Mouse (Mus musculus) olfactory bulb, adult 2 months (tissue): Measurements from ENCODE around the gene Tox4. TPM values are rescaled to one million over a fixed set of nuclear protein-coding genes. Genes with fewer than 3 reads are reported as not detected.
A peak's percentile ranks its signal among the peaks of the same experiment; 100 is the strongest.

Source experiments
- H3K27ac ChIP-seq: fragments of 200-500 bp; 2 replicates; pipeline ENCODE4 v1.5.1; 2012; ENCODE audit warnings: low read depth, low read length; ENCODE audit not compliant: insufficient read depth
- H3K4me1 ChIP-seq: fragments of 200-500 bp; 2 replicates; pipeline ENCODE4 v1.6.1; 2012; ENCODE audit warnings: low read length; ENCODE audit not compliant: control insufficient read depth, insufficient read depth
- H3K4me3 ChIP-seq: fragments of 200-500 bp; 2 replicates; pipeline ENCODE4 v1.5.1; 2012; ENCODE audit warnings: mild to moderate bottlenecking, low read depth, low read length, moderate library complexity; ENCODE audit not compliant: insufficient read depth
- CTCF ChIP-seq: fragments of 200-500 bp; IDR thresholded peaks from 2 replicates; pipeline ENCODE4 v1.5.1; 2012; ENCODE audit warnings: low read depth, mild to moderate bottlenecking, low read length, moderate library complexity; ENCODE audit not compliant: insufficient read depth
- POLR2A ChIP-seq: fragments of 200-500 bp; IDR thresholded peaks from 2 replicates; pipeline ENCODE4 v1.6.1; 2012; ENCODE audit warnings: mild to moderate bottlenecking, low read depth, low read length, moderate library complexity; ENCODE audit not compliant: insufficient read depth
- WGBS: fragments of 180-500 bp; shearing (Covaris S2); methylation state at CpG from one replicate; pipeline ENCODE4 v1.1.7; 2018; 5-methylcytosine and 5-hydroxymethylcytosine counted together
- polyA plus RNA-seq: library from polyadenylated mRNA; stranded (reverse); fragments of >200 nt; gene quantifications from 2 replicates; pipeline ENCODE4 v1.2.4, GENCODE M21; 2012; ENCODE audit warnings: low replicate concordance; ENCODE audit not compliant: missing spikeins, insufficient read depth, insufficient read length

The Tox4 gene
- polyA plus RNA-seq, 1 experiment = not detected

GRCm38 (mm10) chr14:52325890-52326289 is 46.9 kb downstream of the Tox4 start:
- peaks cover 8% of the 10 kb centered on the region for H3K4me1 ChIP-seq
- 18% methylated on average over 4 of the region's 4 CpGs for WGBS
- H3K4me3 ChIP-seq = no peak overlapping the region
- peak; percentile 23; the same call in 1 of the 2 replicates for TF ChIP-seq CTCF
- TF ChIP-seq POLR2A = no peak
- H3K27ac ChIP-seq = no peak overlapping the region

- peak overlapping the region; percentile 52; the same call in 1 of the 2 replicates for H3K4me3 ChIP-seq
- no peak for TF ChIP-seq POLR2A
- TF ChIP-seq CTCF = no peak
- peaks cover 8% of the 10 kb centered on the region for H3K4me1 ChIP-seq
- 0 out of 2 replicates have a peak overlapping the region, but pooled peaks have one; percentile 24 for H3K27ac ChIP-seq
- 3% methylated on average over 14 of the region's 14 CpGs for WGBS
These were observed 48.5 kb downstream of the Tox4 start for GRCm38 (mm10) chr14:52327375-52327901.

- TF ChIP-seq POLR2A (no peak), CTCF (no peak)
- H3K4me1 ChIP-seq = peaks cover 8% of the 10 kb centered on the region
- 0 out of 2 replicates have a peak within 1 kb of the TSS, but pooled peaks have one; percentile 24 for H3K27ac ChIP-seq
- peak within 1 kb of the TSS; percentile 52 for H3K4me3 ChIP-seq
- WGBS = 4% methylated on average over 26 of the region's 26 CpGs
These were observed 49.2 kb downstream of the Tox4 start, which contains the start of gene Sall2 for GRCm38 (mm10) chr14:52327910-52328812. TSS of gene Sall2 (minus strand) at chr14:52328762.

GRCm38 (mm10) chr14:52331069-52331750 is 52.3 kb downstream of the Tox4 start:
- TF ChIP-seq POLR2A = no peak
- no peak for TF ChIP-seq CTCF
- WGBS = 29% methylated on average over 4 of the region's 4 CpGs
- no peak overlapping the region for H3K27ac ChIP-seq
- no peak overlapping the region for H3K4me3 ChIP-seq
- peaks cover 8% of the 10 kb centered on the region for H3K4me1 ChIP-seq

GRCm38 (mm10) chr14:52332171-52332570 is 53.2 kb downstream of the Tox4 start:
- WGBS = 67% methylated on average over 1 of the region's 3 CpGs
- TF ChIP-seq CTCF (no peak), POLR2A (no peak)
- Histone ChIP-seq H3K4me1 (peaks cover 8% of the 10 kb centered on the region), H3K27ac (no peak overlapping the region), H3K4me3 (no peak overlapping the region)

GRCm38 (mm10) chr14:52338751-52339511 is 60.0 kb downstream of the Tox4 start:
- H3K27ac ChIP-seq = peak overlapping the region; percentile 82; the same call in 1 of the 2 replicates
- H3K4me3 ChIP-seq = peak overlapping the region; percentile 46
- H3K4me1 ChIP-seq = 0 out of 2 replicates have a peak, but pooled peaks cover 8% of the 10 kb centered on the region
- WGBS = 7% methylated on average over 21 of the region's 21 CpGs
- TF ChIP-seq CTCF = no peak
- no peak for TF ChIP-seq POLR2A

- peak overlapping the region; percentile 73; the same call in 1 of the 2 replicates for H3K27ac ChIP-seq
- TF ChIP-seq CTCF = no peak
- TF ChIP-seq POLR2A = no peak
- peak overlapping the region; percentile 46 for H3K4me3 ChIP-seq
- 51% methylated on average over 6 of the region's 6 CpGs for WGBS
- 0 out of 2 replicates have a peak, but pooled peaks cover 9% of the 10 kb centered on the region for H3K4me1 ChIP-seq
These were observed 60.5 kb downstream of the Tox4 start for GRCm38 (mm10) chr14:52339512-52339852.

Other genes with a start within 250 kb of the Tox4 start
- not detected in 2 replicates for gene Olfr221, start 236.7 kb upstream of the Tox4 start, polyA plus RNA-seq
- 795 TPM in 1 of 2 replicates, not detected in the other for gene Hnrnpc, start 175.1 kb upstream of the Tox4 start, polyA plus RNA-seq
- gene Rpgrip1, start 168.4 kb upstream of the Tox4 start, polyA plus RNA-seq = not detected in 2 replicates
- gene Supt16, start 81.7 kb upstream of the Tox4 start, polyA plus RNA-seq = not detected in 2 replicates
- 792 TPM in 1 of 2 replicates, not detected in the other for gene Chd8, start 21.4 kb upstream of the Tox4 start, polyA plus RNA-seq
- 394 TPM in 1 of 2 replicates, not detected in the other for gene Rab2b, start 399 bp downstream of the Tox4 start, polyA plus RNA-seq
- not detected in 2 replicates for gene Mettl3, start 26.0 kb downstream of the Tox4 start, polyA plus RNA-seq
- not detected in 2 replicates for gene Sall2, start 49.6 kb downstream of the Tox4 start, polyA plus RNA-seq
- not detected in 2 replicates for gene Olfr1513, start 77.3 kb downstream of the Tox4 start, polyA plus RNA-seq
- not detected in 2 replicates for gene Olfr1512, start 100.0 kb downstream of the Tox4 start, polyA plus RNA-seq
- gene Olfr1511, start 118.2 kb downstream of the Tox4 start, polyA plus RNA-seq = not detected in 2 replicates
- not detected in 2 replicates for gene Olfr1510, start 135.2 kb downstream of the Tox4 start, polyA plus RNA-seq
- gene Olfr1509, start 163.8 kb downstream of the Tox4 start, polyA plus RNA-seq = not detected in 2 replicates
- not detected in 2 replicates for gene Olfr1508, start 188.3 kb downstream of the Tox4 start, polyA plus RNA-seq
- not detected in 2 replicates for gene Olfr1507, start 216.6 kb downstream of the Tox4 start, polyA plus RNA-seq